Mouse (Mus musculus) adrenal gland, postnatal 4 days (tissue): ENCODE results near the gene Hibadh. TPM values are rescaled to one million over a fixed set of nuclear protein-coding genes. Genes with fewer than 3 reads are reported as not detected.
"Not testable (repeated sequence)": the region's sequence is repeated elsewhere in the genome, so short reads cannot be mapped to it uniquely, and the experiment has no call there.

ENCODE experiments used
- DNase-seq, 2 experiments: peaks; one replicate each; pipeline ENCODE4 v3.0.0; 2021 to 2022; ENCODE audit warnings: low spot score in 2 of 2, mixed read lengths in 2 of 2
- long read RNA-seq, 2 experiments: library from polyadenylated mRNA; stranded (forward); transcript quantifications; one replicate each; pipeline ENCODE4 v2.0.0; 2021
- total RNA-seq, 2 experiments: library from RNA; stranded (reverse); gene quantifications; 2 replicates each; pipeline ENCODE4 v1.2.3; 2021

Hibadh gene
- 100 to 1,000 TPM; 126 to 128 TPM for total RNA-seq
- long read RNA-seq, experiment 1, transcript Hibadh-201 (8 exons, 1,825 nt) = major isoform, 131 of 140 reads
- long read RNA-seq, experiment 1, partial matches to known transcripts = 4 of 140 reads
- long read RNA-seq, experiment 1, other reads (novel, unspliced or antisense) = 5 of 140 reads
- long read RNA-seq, experiment 2, transcript Hibadh-201 (8 exons, 1,825 nt) = major isoform, 241 of 268 reads
- long read RNA-seq, experiment 2, partial matches to known transcripts = 8 of 268 reads
- long read RNA-seq, experiment 2, other reads (novel, unspliced or antisense) = 19 of 268 reads

DNA sequence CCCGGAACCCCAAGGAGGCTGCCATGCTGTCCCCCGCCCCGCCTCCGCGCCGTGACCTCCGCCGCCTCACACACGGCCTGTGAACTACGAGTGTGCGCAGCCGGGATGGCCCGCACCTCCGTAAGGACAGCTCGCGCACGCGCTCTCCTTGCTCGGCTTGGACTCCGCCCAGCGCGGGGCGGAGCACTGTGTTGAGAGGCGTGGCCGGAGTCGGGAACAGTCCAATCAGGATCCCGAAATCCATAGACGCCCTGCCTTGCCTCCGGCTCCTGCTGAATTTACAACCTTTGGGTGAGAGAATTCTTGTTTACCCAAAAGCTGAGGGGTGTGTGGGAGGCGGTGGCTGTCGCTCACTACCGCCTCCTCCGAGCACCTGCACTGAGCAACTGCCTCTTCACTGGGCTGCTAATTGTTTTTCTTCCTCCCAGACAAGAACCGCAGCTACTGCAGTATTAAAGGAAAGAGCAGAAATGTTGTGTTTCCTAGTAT, at the start of gene Hibadh:
Gene Hibadh, minus strand, starts transcription at position 166 of the 489 bp plus-strand sequence.
- DNase-seq = peak; percentile 96 to 98

DNA sequence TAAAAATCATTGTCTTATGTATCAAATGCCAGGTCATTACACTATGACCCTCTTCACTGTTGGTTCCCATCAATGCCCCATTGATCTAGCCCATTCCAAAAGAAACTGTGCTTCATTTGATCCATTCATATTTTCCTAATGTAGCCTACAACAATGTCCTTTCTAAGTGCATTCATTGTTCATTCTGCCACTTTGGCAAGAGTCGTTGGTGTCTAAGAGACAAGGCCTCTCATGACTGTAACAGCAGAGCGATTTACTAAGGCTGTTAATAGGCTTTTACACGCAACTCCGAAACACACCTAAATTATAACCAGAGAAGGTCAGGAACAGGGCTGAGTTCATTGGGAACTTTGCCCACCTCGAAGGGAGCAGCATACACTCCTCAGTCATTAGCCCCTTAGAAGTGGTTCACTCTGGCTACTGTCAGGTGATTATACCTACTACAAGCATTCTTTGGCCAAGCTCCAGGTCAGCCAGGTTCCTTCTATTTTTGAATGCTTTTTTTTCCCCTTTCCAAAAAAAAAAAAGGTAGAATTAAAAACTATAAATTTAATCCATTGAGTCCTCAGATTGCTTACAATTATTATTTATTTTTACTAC, 46.8 kb upstream of the Hibadh start:
- no peak for DNase-seq

DNA sequence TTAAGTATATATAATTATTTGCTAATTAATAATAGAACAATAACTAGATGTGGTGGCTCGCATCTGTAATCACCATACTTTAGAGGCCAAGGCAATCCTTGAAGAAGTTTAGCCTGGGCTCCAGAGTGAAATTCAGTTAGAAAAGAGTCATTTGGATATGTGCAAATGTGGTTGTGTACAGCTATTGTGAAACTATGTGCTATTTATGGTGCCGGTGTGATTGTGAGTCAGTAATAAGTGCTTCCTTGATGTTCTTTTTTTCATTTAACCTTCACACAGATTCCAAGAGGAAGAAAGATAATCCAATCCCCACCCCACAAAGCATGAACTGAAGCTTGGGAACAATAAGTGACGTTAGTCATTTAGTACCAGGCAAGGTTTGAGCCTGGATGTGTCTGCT, 42.4 kb upstream of the Hibadh start:
- no peak for DNase-seq

DNA sequence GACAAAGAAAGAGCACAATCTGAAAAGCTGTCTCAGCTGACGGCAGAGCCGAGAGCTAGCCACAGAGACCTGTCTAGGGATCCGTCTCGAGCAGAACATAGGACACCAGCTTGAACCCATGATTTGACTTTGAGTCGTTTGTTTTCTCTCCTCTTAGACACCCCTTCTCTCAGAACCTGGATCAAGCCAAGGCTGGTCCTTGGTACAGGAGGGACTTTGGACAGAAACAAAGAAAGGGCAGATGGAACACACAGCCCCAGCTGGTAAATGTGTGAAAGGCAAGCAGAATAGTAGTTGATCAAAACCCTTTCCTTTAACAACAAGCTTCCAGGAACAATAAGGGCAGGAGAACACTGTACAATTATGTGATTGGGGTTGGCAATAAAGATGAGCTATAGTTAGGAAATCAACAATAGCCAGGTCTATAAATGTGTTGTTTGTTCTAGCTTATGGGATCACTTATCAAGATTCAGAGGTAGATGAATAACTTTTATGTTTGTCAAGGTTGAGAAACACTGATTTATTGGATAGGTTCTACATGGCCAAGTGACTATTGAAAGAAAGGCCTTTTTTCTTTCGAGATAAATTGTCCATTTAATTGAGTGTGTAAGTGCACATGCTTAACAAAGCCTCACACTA, 41.8 kb upstream of the Hibadh start:
- no peak for DNase-seq

DNA sequence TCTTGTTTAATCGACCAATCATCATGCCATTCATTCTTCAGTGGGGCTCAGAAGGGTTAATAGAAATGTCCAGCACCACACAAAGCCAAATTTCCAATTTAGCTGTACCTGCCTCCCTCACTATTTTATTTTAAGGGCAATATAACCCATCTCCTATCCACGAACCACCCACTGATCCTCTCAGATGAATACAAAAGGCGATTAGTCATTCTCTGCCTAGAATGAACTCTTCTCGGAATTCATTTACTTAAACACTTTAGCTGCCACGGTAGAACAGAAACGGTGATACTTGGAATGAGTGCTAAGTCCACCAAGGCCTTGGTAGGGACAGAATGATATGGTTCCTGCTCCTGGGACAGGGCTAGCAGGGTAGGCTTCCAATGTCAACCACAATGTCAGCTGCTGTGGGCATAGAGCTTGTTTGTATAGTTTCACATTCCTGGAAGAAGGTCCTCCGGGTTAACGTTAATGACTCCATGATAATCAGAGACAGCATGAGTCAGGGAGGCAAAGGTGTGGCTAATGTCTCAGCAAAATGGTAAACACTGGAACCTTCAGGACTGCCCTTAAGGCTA, 40.4 kb upstream of the Hibadh start:
- DNase-seq = no peak

DNA sequence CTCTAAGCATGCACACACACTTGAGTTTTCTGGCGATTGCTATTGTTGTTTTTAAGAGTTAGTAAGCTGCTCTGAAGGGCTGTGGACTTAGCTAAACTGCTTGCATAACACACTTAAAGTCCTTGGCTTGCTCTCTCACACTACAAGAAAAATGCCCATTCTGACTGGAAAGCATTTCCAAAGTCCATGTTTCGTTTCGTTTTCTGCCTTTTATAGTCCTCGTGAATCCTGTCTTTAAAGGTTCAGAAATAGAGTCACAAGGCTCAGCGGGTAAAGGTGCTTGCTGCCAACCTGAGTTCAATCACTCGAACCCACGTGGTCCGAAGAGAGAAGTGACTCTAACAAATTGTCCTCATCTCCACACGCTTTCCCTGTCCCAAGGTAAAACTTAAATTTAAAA, 39.4 kb upstream of the Hibadh start:
- no peak for DNase-seq

DNA sequence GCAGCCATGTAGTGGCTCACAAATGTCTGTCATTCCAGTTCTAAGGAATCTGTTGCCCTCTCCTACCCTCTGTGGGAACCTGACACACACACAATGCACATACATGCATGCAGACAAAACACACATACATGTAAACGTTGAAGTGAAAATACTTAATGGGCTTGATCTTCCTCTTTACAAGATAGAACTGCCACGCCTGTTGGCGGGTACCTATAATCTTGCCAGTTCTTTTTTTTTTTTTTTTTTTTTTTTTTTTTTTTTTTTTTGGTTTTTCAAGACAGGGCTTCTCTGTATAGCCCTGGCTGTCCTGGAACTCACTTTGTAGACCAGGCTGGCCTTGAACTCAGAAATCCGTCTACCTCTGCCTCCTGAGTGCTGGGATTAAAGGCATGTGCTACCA, 37.3 kb upstream of the Hibadh start:
- DNase-seq = not testable (repeated sequence)

DNA sequence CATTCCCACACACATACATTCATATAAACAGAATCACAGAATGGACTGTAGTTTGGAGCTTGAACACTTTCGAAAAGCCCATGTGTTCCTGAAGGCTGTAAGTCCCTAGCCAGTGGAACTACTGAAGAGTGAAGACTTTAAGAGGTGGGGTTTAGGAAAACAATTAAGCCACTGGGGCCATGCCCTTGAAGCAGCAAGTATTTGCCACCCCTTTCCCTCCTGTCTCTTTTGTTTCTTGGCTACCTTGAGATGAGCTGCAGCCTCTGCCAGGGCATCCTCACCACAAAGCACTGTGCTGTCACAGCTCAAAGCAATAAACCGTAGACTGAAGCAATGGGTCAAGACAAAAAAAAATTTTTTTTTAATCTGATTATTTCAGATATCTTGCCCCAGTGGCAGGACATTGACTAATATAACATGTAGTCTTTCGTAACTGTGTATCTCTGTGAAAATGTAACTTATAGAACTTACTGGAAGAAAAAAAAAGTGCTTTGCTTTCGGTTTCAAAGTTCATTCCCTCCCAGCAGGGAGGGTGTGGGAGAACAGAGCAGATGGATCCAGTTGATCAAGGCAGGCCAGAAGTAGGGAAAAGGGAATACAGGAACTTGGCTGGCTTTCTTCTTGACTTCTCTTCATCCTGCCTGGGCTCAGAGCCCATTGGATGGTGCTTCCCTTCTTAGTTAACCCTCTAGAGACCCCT, 35.2 kb upstream of the Hibadh start:
- no peak for DNase-seq

DNA sequence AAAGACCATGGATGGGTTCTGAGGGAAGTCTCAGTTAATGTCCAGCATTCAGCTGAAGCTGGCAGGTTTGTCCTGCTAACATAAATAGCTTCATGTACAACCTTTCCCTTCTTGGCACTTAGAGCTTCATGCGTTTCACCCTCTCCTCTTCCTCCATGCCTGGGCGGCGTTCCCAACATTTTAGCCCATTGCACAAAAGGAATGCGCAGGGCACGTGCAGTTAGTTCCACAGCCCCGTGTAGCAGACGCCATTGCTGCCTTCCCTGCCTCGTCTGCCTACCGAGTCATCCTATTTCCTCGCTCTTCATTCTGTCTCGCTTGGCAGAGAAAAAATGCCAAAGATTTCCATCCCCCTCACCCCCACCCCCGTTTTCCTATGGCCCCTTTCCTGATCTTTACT, 34.4 kb upstream of the Hibadh start:
- no peak for DNase-seq

DNA sequence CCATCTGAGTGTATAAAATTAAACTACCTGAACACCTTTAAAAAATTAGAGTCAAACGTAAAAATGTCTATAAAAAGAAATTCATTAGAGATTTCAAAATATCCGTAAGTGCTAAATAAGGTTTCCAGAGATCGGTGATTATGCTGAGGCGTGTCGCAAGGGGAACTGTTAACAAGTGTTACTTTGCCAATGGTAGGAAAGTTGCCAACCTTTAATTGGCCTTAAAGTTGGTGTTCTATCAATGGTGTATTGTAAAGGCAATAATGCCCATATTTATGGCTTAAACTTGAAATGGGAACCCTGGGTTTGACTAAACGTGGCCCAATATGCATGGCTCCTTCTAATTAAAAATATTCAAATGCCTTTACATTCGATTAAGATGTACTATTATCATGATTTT, 33.5 kb upstream of the Hibadh start:
- DNase-seq = no peak

DNA sequence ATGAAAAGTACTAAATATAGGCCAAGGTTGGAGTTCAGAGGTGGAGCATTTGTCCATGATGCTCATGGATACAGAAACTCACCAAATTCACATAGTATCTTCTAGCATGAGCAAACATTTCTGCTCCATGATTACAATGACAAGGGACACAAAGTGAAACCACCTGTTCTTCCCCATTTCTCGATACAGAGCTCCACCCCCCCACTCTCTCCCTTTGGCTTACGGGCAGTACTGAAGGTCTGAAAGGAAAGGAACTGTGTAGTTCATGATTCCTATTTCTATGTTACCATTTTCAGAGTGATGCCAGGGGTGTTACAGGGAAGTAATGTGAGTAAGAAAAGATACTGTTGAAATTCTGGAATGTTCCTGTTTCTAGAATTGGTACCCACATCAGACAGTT, 32.4 kb upstream of the Hibadh start:
- no peak for DNase-seq

DNA sequence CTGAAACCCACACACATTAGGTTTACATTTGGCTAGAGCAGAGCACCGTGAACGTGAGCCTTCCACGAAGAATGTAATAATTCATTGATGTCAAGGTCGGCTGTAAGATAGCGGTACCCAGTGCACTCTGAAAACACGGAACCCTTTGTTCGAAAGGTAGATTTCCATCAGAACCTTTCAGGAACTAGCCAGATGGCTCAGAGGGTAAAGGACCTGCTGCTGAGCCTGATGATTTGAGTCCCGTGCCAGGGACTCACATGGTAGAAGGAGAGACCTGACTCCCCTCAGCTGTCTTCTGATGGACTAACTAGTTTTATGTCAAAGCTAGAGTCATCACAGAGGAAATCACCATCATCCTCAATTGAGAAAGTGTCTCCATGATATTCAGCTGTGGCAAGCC, 31.6 kb upstream of the Hibadh start:
- no peak for DNase-seq

DNA sequence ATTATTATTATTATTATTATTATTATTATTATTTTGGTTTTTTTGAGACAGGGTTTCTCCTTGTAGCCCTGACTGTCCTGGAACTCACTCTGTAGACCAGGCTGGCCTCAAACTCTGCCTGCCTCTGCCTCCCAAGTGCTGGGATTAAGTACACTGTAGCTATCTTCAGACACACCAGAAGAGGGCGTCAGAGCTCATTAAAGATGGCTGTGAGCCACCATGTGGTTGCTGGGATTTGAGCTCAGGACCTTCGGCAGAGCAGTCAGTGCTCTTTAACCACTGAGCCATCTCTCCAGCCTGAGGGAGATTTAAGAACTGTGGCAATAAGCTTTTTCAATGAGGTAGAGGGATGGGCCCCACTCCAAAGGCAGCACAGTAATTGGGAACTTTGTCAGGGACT, 29.7 kb upstream of the Hibadh start:
- not testable (repeated sequence) for DNase-seq

DNA sequence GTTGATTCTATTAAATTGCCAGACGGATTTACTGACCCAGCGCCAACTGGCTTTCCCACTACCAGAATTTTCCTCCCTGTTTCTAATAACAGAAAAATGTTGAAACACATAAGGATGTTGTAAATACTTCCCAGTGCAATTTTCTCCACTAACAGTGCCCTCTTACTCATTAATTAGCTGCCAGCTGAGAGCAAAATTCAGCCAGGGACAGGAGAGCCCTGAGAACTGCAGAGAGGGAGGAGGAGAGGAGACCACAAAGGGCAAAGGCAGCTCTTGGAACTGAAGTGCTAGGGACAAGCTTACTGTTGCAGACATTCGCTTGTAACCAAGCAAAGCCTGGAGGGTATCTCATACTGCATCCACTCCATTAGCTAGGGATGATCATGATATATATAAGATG, 27.5 kb upstream of the Hibadh start:
- no peak for DNase-seq

DNA sequence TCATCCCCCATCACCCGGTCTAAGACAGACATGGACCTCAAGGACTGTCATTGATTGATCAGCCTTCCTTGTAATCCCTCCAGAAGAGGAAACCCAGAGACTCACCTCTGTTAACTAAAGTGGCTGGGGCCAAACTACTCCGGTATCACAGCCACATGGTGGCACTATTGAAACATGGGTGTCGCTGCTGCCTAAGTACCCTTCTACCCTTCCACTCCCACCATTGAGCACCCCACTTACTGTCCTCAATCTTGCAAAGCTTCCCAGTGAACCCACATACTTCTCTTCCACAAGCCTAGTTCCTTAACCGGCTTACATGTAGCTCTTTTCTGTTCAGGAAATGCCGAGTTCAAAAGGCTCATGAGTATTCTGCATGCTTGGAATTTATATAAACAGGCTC, 22.8 kb upstream of the Hibadh start:
- no peak for DNase-seq

DNA sequence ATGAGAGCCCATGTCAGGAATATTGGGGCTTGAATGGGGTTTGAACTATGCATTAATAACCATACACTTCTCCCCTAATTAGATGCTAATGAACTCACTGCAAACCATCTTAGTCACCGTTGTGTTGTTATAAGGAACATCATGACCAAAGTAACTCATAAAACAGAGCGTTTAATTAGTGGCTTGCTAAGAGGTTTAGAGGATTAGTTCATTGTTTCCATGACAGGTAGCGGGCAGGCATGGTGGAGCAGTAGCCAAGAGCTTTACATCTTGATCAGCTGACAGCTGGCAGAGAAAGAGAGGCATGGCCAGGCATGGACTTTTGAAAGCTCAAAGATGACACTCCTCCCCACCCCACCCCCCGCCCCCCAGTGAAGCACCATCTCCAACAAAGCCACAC, 15.1 kb upstream of the Hibadh start:
- DNase-seq = no peak

DNA sequence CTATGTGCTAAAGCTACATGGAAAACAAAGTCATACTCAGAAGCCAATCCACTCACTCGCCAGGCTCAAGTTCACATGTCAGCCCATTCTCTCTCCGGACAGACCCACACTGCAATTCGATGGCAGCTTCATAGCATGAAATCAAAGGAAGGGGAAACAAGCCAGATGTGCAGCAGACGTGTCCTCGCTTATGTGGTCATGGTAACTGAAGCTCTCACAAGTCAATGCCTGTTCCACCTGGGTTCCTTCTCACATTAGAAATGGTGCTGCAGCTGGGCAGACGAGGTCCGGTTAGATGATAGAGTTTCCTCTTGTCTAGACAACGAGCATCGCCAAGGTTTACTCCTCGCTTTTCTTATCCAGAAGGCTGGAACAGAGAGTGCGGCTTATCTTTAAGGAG, 8.6 kb upstream of the Hibadh start:
- no peak for DNase-seq

DNA sequence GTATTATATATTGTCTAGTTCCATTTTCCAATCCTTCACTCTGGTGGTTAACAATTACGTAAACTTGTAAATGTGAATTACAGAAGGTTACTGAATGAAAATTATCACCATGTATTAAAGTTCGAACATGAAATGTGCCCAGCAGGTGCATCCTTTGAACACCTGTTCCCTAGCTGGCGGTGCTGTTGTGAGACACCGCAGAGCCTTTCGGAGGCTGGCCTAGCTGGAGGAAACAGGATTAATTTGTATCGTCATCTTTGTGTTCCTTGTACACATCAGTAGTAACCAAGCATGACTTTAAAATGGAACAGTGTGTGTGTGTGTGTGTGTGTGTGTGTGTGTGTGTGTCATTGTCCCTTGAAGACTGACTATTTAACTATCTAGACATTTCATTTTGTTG, 7.8 kb upstream of the Hibadh start:
- DNase-seq = no peak

DNA sequence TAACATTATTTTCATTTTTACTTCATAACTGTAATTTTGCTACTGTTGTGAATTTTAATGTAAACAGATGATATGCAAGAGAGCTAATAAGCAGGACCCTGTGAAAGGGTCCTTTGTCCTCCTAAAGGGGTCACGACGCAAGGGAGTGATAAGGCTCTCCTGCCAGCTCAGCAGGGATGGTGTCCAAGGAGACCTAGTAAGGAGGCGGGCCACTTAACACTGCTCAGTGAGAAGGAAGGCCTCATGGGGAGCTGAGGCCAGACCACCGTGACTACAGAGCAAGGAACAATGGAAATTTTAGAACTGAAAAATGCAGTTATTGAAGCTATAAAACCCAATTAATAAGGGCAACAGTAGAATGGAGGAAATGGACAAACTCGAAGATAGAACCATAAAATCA, 5.7 kb upstream of the Hibadh start:
- DNase-seq = no peak

DNA sequence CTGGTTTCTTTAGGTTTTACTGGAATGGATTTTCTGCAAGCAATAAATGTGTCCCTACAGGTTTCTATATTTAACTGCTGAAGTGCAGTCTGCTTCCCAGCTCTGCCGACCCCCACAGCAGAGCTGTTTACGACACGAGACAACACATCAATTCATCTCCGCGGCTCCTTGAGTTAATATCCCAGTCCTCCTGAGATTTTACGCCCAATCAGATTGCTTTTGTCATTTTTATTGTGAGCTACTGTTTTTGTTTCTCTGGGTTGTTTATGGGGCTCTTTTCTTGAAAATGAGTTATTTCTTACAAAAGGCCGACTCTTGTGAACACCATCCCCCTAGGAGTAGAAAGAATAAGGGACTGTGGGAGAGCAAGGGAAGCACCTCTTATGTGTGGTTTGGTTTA, 2.0 kb upstream of the Hibadh start:
- DNase-seq = no peak

DNA sequence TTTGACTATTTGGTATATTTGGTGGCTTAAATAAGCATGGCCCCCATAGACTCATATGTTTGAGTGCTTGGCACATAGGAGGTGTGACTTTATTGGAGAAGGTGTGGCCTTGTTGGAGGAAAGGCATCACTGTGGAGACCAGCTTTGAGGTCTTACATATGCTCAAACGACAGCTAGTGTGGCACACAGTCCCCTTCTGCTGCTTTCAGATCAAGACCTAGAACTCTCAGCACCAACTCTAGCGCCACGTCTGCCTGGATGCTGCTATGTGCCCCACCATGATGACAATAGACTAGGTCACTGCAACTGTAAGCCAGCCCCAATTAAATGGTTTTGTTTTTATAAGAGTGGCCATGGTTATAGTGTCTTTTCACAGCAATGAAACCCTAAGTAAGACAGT, 887 bp upstream of the Hibadh start:
- no peak for DNase-seq
